Mouse (Mus musculus): ENCODE data around the gene Vasp. TPM values are rescaled to one million over a fixed set of nuclear protein-coding genes. Genes with fewer than 3 reads are reported as not detected.

The Vasp gene
- polyA plus RNA-seq, 1 experiment from 2014 or later: 106 TPM

- peak overlapping the region; percentile 63 for H3K4me2 ChIP-seq (ENCODE audit: low read depth, low read length)
- WGBS: 2% methylated on average over 48 of the region's 48 CpGs
- no peak overlapping the region for H3K27ac ChIP-seq (ENCODE audit: low read length)
- H3K36me3 ChIP-seq (ENCODE audit: control insufficient read depth, insufficient read depth, low read length): no peaks in the 10 kb centered on the region
- no peaks in the 10 kb centered on the region for H3K9me3 ChIP-seq (ENCODE audit: control insufficient read depth, low read length)
- H3K4me3 ChIP-seq (ENCODE audit: low read length): peak overlapping the region; percentile 38
- H3K9ac ChIP-seq (ENCODE audit: low read depth, low read length): peak overlapping the region; percentile 58
- H3K4me1 ChIP-seq (ENCODE audit: control insufficient read depth, insufficient read depth, low read length): peaks cover 27% of the 10 kb centered on the region
- no peak for ATAC-seq
- H3K27me3 ChIP-seq (replicated peaks; ENCODE audit: control insufficient read depth, insufficient read depth, low read length): peaks cover 49% of the 10 kb centered on the region
Measured at GRCm38 (mm10) chr7:19304501-19305412, 33.1 kb upstream of the Vasp start.

- WGBS: 2% methylated on average over 16 of the region's 16 CpGs
- H3K4me3 ChIP-seq (ENCODE audit: low read length): peak overlapping the region; percentile 27
Measured at GRCm38 (mm10) chr7:19303770-19304169, 32.2 kb upstream of the Vasp start.

GRCm38 (mm10) chr7:19303046-19303305 lies 31.4 kb upstream of the Vasp start:
- Histone ChIP-seq H3K4me2 (ENCODE audit: low read depth, low read length) (no peak overlapping the region), H3K27me3 (replicated peaks; ENCODE audit: control insufficient read depth, insufficient read depth, low read length) (peaks cover 49% of the 10 kb centered on the region), H3K9ac (ENCODE audit: low read depth, low read length) (no peak overlapping the region), H3K36me3 (ENCODE audit: control insufficient read depth, insufficient read depth, low read length) (no peaks in the 10 kb centered on the region), H3K4me3 (ENCODE audit: low read length) (no peak overlapping the region), H3K27ac (ENCODE audit: low read length) (no peak overlapping the region), H3K4me1 (ENCODE audit: control insufficient read depth, insufficient read depth, low read length) (peaks cover 23% of the 10 kb centered on the region), H3K9me3 (ENCODE audit: control insufficient read depth, low read length) (no peaks in the 10 kb centered on the region)
- ATAC-seq: no peak
- WGBS: 78% methylated on average over 12 of the region's 12 CpGs

More at GRCm38 (mm10) chr7:19303770-19304169, 32.2 kb upstream of the Vasp start:
- no peak for ATAC-seq
- Histone ChIP-seq H3K4me2 (ENCODE audit: low read depth, low read length) (peak overlapping the region; percentile 43), H3K4me1 (ENCODE audit: control insufficient read depth, insufficient read depth, low read length) (peaks cover 23% of the 10 kb centered on the region), H3K27ac (ENCODE audit: low read length) (no peak overlapping the region), H3K36me3 (ENCODE audit: control insufficient read depth, insufficient read depth, low read length) (no peaks in the 10 kb centered on the region), H3K9me3 (ENCODE audit: control insufficient read depth, low read length) (no peaks in the 10 kb centered on the region), H3K27me3 (replicated peaks; ENCODE audit: control insufficient read depth, insufficient read depth, low read length) (peaks cover 49% of the 10 kb centered on the region), H3K9ac (ENCODE audit: low read depth, low read length) (peak overlapping the region; percentile 11; the same call in 1 of the 2 replicates)

- peak overlapping the region; percentile 48; the same call in 1 of the 2 replicates for H3K4me3 ChIP-seq (ENCODE audit: low read length)
- H3K27me3 ChIP-seq (replicated peaks; ENCODE audit: control insufficient read depth, insufficient read depth, low read length): peaks cover 49% of the 10 kb centered on the region
- H3K4me2 ChIP-seq (ENCODE audit: low read depth, low read length): peak overlapping the region; percentile 50; the same call in 1 of the 2 replicates
Measured at GRCm38 (mm10) chr7:19302264-19303045, 30.8 kb upstream of the Vasp start.

GRCm38 (mm10) chr7:19301461-19302263 lies 30.0 kb upstream of the Vasp start:
- WGBS: 8% methylated on average over 16 of the region's 16 CpGs
- H3K9me3 ChIP-seq (ENCODE audit: control insufficient read depth, low read length): no peaks in the 10 kb centered on the region
- H3K27me3 ChIP-seq (replicated peaks; ENCODE audit: control insufficient read depth, insufficient read depth, low read length): peaks cover 42% of the 10 kb centered on the region
- H3K9ac ChIP-seq (ENCODE audit: low read depth, low read length): peak overlapping the region; percentile 42
- H3K27ac ChIP-seq (ENCODE audit: low read length): no peak overlapping the region
- no peaks in the 10 kb centered on the region for H3K36me3 ChIP-seq (ENCODE audit: control insufficient read depth, insufficient read depth, low read length)
- peaks cover 19% of the 10 kb centered on the region for H3K4me1 ChIP-seq (ENCODE audit: control insufficient read depth, insufficient read depth, low read length)
- no peak for ATAC-seq
- peak overlapping the region; percentile 48 for H3K4me3 ChIP-seq (ENCODE audit: low read length)
- H3K4me2 ChIP-seq (ENCODE audit: low read depth, low read length): peak overlapping the region; percentile 50

More at GRCm38 (mm10) chr7:19302264-19303045, 30.8 kb upstream of the Vasp start:
- no peak for ATAC-seq
- WGBS: 51% methylated on average over 13 of the region's 13 CpGs
- Histone ChIP-seq H3K9me3 (ENCODE audit: control insufficient read depth, low read length) (no peaks in the 10 kb centered on the region), H3K9ac (ENCODE audit: low read depth, low read length) (no peak overlapping the region), H3K27ac (ENCODE audit: low read length) (no peak overlapping the region), H3K4me1 (ENCODE audit: control insufficient read depth, insufficient read depth, low read length) (peaks cover 19% of the 10 kb centered on the region), H3K36me3 (ENCODE audit: control insufficient read depth, insufficient read depth, low read length) (no peaks in the 10 kb centered on the region)

GRCm38 (mm10) chr7:19300501-19301421 lies 29.1 kb upstream of the Vasp start:
- Histone ChIP-seq H3K36me3 (ENCODE audit: control insufficient read depth, insufficient read depth, low read length) (no peaks in the 10 kb centered on the region), H3K4me3 (ENCODE audit: low read length) (peak overlapping the region; percentile 48), H3K4me2 (ENCODE audit: low read depth, low read length) (peak overlapping the region; percentile 50), H3K27ac (ENCODE audit: low read length) (no peak overlapping the region), H3K9me3 (ENCODE audit: control insufficient read depth, low read length) (no peaks in the 10 kb centered on the region), H3K27me3 (replicated peaks; ENCODE audit: control insufficient read depth, insufficient read depth, low read length) (peaks cover 33% of the 10 kb centered on the region), H3K9ac (ENCODE audit: low read depth, low read length) (0 out of 2 replicates have a peak overlapping the region, but pooled peaks have one; percentile 16), H3K4me1 (ENCODE audit: control insufficient read depth, insufficient read depth, low read length) (peaks cover 19% of the 10 kb centered on the region)
- WGBS: under 1% methylated on average over 29 of the region's 29 CpGs
- peak; percentile 82 for ATAC-seq

- Histone ChIP-seq H3K9me3 (ENCODE audit: control insufficient read depth, low read length) (no peaks in the 10 kb centered on the region), H3K27ac (ENCODE audit: low read length) (no peak overlapping the region), H3K4me3 (ENCODE audit: low read length) (no peak overlapping the region), H3K4me2 (ENCODE audit: low read depth, low read length) (no peak overlapping the region), H3K36me3 (ENCODE audit: control insufficient read depth, insufficient read depth, low read length) (no peaks in the 10 kb centered on the region), H3K9ac (ENCODE audit: low read depth, low read length) (no peak overlapping the region), H3K4me1 (ENCODE audit: control insufficient read depth, insufficient read depth, low read length) (peaks cover 15% of the 10 kb centered on the region), H3K27me3 (replicated peaks; ENCODE audit: control insufficient read depth, insufficient read depth, low read length) (peaks cover 20% of the 10 kb centered on the region)
- 22% methylated on average over 3 of the region's 3 CpGs for WGBS
- ATAC-seq: no peak
Measured at GRCm38 (mm10) chr7:19299194-19299593, 27.6 kb upstream of the Vasp start.

- H3K9ac ChIP-seq (ENCODE audit: low read depth, low read length): no peak overlapping the region
- ATAC-seq: no peak
- no peak overlapping the region for H3K4me2 ChIP-seq (ENCODE audit: low read depth, low read length)
- peaks cover 11% of the 10 kb centered on the region for H3K27me3 ChIP-seq (replicated peaks; ENCODE audit: control insufficient read depth, insufficient read depth, low read length)
- H3K9me3 ChIP-seq (ENCODE audit: control insufficient read depth, low read length): no peaks in the 10 kb centered on the region
- H3K36me3 ChIP-seq (ENCODE audit: control insufficient read depth, insufficient read depth, low read length): no peaks in the 10 kb centered on the region
- no peak overlapping the region for H3K27ac ChIP-seq (ENCODE audit: low read length)
- H3K4me3 ChIP-seq (ENCODE audit: low read length): no peak overlapping the region
- H3K4me1 ChIP-seq (ENCODE audit: control insufficient read depth, insufficient read depth, low read length): peaks cover 8% of the 10 kb centered on the region
- 91% methylated on average over 5 of the region's 5 CpGs for WGBS
Measured at GRCm38 (mm10) chr7:19297794-19298193, 26.2 kb upstream of the Vasp start.
